Mouse (Mus musculus) stomach, embryonic 15.5 days (tissue): ENCODE results near the gene Slc25a5. TPM values are rescaled to one million over a fixed set of nuclear protein-coding genes. Genes with fewer than 3 reads are reported as not detected.
A peak's percentile ranks its signal among the peaks of the same experiment; 100 is the strongest.

ENCODE experiments used
- ATAC-seq: fragments of 200-750 bp; cut with Nextera tagmentation; 2 replicates; pipeline ENCODE4 v1.8.0; 2017; ENCODE audit warnings: low read depth, moderate number of reproducible peaks, moderate TSS enrichment; ENCODE audit not compliant: insufficient read depth, low FRiP score
- H3K27ac ChIP-seq: fragments of 300-500 bp; sonication (generic); 2 replicates; pipeline ENCODE4 v1.5.1; 2015; ENCODE audit warnings: mild to moderate bottlenecking, inconsistent platforms
- H3K27me3 ChIP-seq: fragments of 300-500 bp; sonication (generic); replicated peaks from 2 replicates; pipeline ENCODE4 v1.6.1; 2015; ENCODE audit warnings: inconsistent platforms
- H3K36me3 ChIP-seq: fragments of 300-500 bp; sonication (generic); 2 replicates; pipeline ENCODE4 v1.6.1; 2015; ENCODE audit warnings: inconsistent platforms
- H3K4me1 ChIP-seq: fragments of 300-500 bp; sonication (generic); 2 replicates; pipeline ENCODE4 v1.6.1; 2015; ENCODE audit warnings: inconsistent platforms
- H3K4me2 ChIP-seq: fragments of 300-500 bp; sonication (generic); 2 replicates; pipeline ENCODE4 v1.6.1; 2015; ENCODE audit warnings: mild to moderate bottlenecking, inconsistent platforms
- H3K4me3 ChIP-seq: fragments of 300-500 bp; sonication (generic); replicated peaks from 2 replicates; pipeline ENCODE4 v1.5.1; 2015; ENCODE audit warnings: inconsistent platforms
- H3K9ac ChIP-seq: fragments of 300-500 bp; sonication (generic); 2 replicates; pipeline ENCODE4 v1.6.1; 2015; ENCODE audit warnings: inconsistent platforms
- H3K9me3 ChIP-seq: fragments of 300-500 bp; sonication (generic); 2 replicates; pipeline ENCODE4 v1.6.1; 2016; ENCODE audit warnings: inconsistent platforms
- WGBS: fragments of 180-500 bp; shearing (Covaris S2); methylation state at CpG from one replicate; pipeline ENCODE4 v1.1.7; 2015; 5-methylcytosine and 5-hydroxymethylcytosine counted together
- polyA plus RNA-seq: library from polyadenylated mRNA; unstranded; fragments of >200 nt; fragmentation: Nextera tagmentation; extraction: Ambion mirVana; gene quantifications from 2 replicates; pipeline ENCODE4 v1.2.1, GENCODE M21; 2015

The Slc25a5 gene
- 736 and 754 TPM in 2 replicates for polyA plus RNA-seq

DNA sequence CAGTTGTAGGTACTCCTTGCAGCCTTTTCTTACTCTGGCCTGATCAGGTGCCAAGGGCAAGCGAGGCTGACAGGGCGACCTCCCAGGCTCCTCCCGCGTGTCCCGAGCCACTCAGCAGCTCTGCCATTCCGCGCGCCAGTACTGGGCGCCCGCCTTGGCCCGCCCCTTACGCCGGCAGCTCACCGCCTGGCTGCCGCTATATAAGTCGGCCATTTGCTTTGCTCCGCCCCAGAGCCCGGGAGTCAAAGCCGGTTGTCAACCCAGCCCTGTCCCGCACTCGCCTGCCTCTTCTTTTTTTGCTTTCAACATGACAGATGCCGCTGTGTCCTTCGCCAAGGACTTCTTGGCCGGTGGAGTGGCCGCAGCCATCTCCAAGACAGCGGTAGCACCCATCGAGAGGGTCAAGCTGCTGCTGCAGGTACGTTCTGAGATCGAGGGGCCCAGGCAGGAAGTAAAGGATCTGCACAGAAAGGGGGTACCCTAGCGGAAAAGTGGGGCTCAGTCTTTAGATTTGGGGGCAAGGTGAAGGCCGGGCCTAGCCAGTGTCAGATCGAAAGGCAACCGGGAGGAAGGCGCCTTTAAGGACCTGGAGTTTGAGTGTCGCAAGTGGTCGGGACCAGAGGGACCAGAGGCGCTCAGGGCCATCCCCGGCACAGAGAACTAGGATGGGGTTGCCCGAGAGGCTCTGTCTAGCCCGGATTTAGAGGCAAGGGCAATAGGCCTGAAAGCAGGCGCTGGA, at the start of gene Slc25a5:
TSS of gene Slc25a5 (plus strand) at position 228 of the 739 bp plus-strand sequence.
- peak; percentile 96 for ATAC-seq
- no peaks in the 10 kb centered on the region for H3K9me3 ChIP-seq
- peak within 1 kb of the TSS; percentile 81 for H3K27ac ChIP-seq
- no peaks in the 10 kb centered on the region for H3K4me1 ChIP-seq
- WGBS, result 20% methylated on average over 41 of the region's 41 CpGs
- H3K4me3 ChIP-seq, result peak within 1 kb of the TSS; percentile 59
- H3K4me2 ChIP-seq, result peak within 1 kb of the TSS; percentile 52
- H3K9ac ChIP-seq, result peak within 1 kb of the TSS; percentile 46; the same call in 1 of the 2 replicates
- H3K27me3 ChIP-seq, result no peaks in the 10 kb centered on the region
- peaks cover 3% of the 10 kb centered on the region; the same call in 1 of the 2 replicates for H3K36me3 ChIP-seq

DNA sequence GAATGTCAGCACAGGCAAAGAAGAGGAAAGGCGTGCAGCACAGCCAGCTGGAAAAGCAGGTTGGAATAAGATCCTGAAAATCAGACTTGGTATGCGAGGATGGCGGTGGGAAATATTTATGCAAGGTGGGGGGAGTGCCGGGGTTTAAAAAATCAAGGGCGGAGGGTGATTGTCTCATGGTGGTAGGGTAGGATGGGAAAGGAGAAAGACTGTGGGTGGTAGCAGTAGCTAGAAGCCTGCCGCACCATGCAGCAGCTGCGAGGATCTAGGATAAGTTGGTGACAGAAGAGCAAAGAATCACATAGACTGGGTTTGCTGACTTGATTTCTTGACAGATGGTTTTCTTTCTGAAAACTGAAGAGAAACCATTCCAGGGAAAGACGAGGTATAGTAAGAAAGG, 48.7 kb upstream of the Slc25a5 start:
- WGBS, result 77% methylated on average over 8 of the region's 8 CpGs
- no peak overlapping the region for H3K9ac ChIP-seq
- no peaks in the 10 kb centered on the region for H3K36me3 ChIP-seq
- no peaks in the 10 kb centered on the region for H3K27me3 ChIP-seq
- no peaks in the 10 kb centered on the region for H3K9me3 ChIP-seq
- no peak overlapping the region for H3K4me3 ChIP-seq
- H3K27ac ChIP-seq, result no peak overlapping the region
- no peak for ATAC-seq
- H3K4me1 ChIP-seq, result no peaks in the 10 kb centered on the region
- H3K4me2 ChIP-seq, result no peak overlapping the region

DNA sequence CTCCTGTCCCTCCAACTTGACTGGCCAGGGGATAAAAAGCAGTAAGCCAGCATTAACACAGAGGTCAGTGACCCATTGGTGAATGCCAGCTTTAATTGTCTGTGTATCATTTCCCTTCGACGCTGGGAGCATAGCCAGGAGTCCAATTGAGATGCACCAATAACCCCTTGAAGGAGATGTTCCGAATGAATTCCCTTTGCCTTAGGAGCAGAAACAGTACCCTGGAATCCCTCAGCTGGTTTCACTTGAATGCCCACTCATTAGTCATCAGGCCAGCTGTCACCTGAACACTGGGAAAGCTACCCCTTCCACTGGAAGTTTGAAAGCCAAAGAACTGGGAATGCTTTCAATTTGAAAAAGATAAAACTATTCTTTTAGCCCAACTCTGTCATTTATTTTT, 46.9 kb upstream of the Slc25a5 start:
- 65% methylated on average over 3 of the region's 3 CpGs for WGBS
- ATAC-seq, result no peak
- Histone ChIP-seq H3K4me3 (no peak overlapping the region), H3K36me3 (no peaks in the 10 kb centered on the region), H3K4me1 (no peaks in the 10 kb centered on the region), H3K4me2 (no peak overlapping the region), H3K9ac (no peak overlapping the region), H3K27ac (no peak overlapping the region), H3K27me3 (no peaks in the 10 kb centered on the region), H3K9me3 (no peaks in the 10 kb centered on the region)

DNA sequence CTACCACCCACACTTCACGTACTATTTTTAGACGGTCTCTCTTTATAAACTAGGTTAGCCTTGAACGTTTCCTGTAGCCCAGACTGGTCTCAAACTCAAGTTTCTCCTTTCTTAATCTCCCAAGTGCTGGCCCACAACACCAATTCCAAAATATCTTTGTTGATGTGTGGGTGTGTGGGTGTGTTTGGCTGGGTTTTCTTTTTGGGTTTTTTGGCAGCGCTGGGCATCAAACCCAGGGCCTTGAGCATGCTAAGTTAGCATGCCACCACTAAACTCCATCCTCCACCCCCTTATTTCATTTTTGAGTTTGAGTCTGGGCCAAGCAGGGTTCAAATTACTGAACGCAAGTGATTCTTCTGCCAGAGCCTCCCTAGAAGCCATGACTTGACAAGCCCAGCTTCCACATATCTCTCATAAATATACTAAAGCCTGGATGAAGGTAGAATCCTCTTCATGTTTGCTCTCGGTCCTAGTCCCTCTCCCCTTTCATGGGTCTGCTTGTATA, 46.1 kb upstream of the Slc25a5 start:
- no peak overlapping the region for H3K9ac ChIP-seq
- no peaks in the 10 kb centered on the region for H3K36me3 ChIP-seq
- ATAC-seq, result no peak
- 61% methylated on average over 6 of the region's 6 CpGs for WGBS
- no peak overlapping the region for H3K27ac ChIP-seq
- H3K4me1 ChIP-seq, result no peaks in the 10 kb centered on the region
- H3K27me3 ChIP-seq, result no peaks in the 10 kb centered on the region
- H3K9me3 ChIP-seq, result no peaks in the 10 kb centered on the region
- no peak overlapping the region for H3K4me2 ChIP-seq
- H3K4me3 ChIP-seq, result no peak overlapping the region

DNA sequence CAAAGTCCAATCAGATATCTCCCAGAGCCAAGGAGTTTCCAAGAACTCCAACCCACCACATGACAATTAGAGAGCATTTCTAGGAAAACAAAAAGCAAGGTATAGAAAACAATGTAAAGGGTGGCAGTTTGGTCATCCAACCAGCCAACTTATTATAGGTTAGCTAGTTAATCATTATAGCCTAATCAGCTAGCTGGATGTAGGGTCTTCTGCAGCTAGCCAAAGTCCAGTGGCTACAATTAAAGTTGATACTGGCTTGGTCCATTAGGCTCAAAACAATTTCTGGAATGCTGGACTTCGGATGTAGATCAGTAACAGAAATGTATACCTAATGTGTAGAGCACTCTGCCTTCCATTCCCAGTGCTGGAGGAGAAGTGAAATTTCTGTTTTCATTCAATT, 44.9 kb upstream of the Slc25a5 start:
- Histone ChIP-seq H3K4me1 (no peaks in the 10 kb centered on the region), H3K36me3 (no peaks in the 10 kb centered on the region), H3K27me3 (no peaks in the 10 kb centered on the region), H3K9ac (no peak overlapping the region), H3K4me3 (no peak overlapping the region), H3K27ac (no peak overlapping the region), H3K4me2 (no peak overlapping the region), H3K9me3 (no peaks in the 10 kb centered on the region)
- no peak for ATAC-seq
- WGBS, result 47% methylated on average over 1 of the region's 1 CpGs

DNA sequence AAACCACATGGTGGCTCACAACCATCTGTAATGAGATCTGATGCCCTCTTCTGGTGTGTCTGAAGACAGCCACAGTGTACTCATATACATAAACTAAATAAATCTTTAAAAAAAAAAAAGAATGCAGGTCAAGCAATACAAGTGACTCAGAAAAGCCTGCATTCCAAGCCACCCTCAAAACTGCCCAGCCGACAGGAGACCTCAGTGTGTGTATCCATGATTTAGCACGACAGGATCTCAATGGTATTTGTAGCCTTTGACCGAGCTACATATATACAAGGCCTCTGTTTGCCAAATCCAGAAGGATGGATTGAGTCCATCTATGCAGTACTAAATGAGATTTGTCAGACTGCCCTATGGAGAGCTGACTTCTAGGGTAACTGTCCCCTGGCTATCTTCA, 42.9 kb upstream of the Slc25a5 start:
- H3K4me1 ChIP-seq, result no peaks in the 10 kb centered on the region
- no peak for ATAC-seq
- no peak overlapping the region for H3K9ac ChIP-seq
- WGBS, result 90% methylated on average over 3 of the region's 3 CpGs
- no peaks in the 10 kb centered on the region for H3K9me3 ChIP-seq
- H3K36me3 ChIP-seq, result no peaks in the 10 kb centered on the region
- H3K4me3 ChIP-seq, result no peak overlapping the region
- H3K4me2 ChIP-seq, result no peak overlapping the region
- no peaks in the 10 kb centered on the region for H3K27me3 ChIP-seq
- H3K27ac ChIP-seq, result no peak overlapping the region

DNA sequence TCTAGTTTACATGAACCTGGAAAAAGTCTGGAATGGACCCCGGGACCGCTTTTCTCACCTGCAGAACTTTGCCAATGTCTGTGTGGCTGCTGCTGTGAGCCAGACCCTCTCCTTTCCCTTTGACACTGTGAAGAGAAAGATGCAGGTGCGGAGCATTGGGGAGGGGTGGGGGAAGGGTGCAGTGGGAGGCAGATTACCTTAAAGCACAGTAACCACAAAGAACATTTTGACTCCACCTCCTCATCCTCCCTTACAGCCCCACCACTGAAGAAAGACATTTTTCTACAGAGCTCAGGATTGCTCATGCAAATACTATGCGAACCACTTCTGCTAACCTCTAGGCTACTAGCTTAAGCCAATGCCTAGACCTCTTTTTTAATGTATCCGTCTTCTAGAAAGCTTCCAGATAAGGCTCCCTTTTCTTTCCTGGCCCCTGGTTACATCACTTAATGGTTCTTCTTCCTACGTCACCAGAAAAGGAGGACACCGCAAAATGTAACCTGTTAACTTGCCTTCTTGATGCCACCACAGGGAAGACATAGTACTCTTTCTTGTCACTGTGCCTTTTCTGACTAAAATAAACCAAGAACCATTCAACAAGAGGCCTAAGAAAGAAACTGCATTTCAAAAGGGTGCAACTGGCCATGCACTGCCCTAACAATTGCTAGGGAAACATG, 37.5 kb upstream of the Slc25a5 start:
- Histone ChIP-seq H3K36me3 (no peaks in the 10 kb centered on the region), H3K9ac (no peak overlapping the region), H3K27ac (no peak overlapping the region), H3K9me3 (no peaks in the 10 kb centered on the region), H3K4me3 (no peak overlapping the region), H3K4me1 (no peaks in the 10 kb centered on the region), H3K4me2 (no peak overlapping the region), H3K27me3 (no peaks in the 10 kb centered on the region)
- WGBS, result 74% methylated on average over 7 of the region's 7 CpGs
- ATAC-seq, result no peak

DNA sequence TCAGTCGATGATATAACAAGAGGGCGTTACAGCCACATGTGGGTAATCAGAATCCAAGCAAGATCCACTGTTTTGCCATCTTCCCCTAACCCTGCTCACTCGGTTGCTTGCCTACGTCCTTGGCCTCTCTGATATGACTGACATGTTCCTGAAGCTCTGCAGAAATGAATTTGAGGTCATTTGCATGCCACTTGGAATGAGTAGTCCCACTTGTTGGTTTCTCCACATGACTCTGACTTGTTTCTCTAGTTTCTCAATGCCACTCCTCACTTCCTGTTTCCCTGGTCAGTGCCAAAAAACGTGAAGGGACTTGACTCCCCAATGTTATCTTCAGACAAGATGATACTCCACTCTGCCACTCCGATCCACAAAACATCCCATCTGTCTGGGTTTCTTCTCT, 36.9 kb upstream of the Slc25a5 start:
- Histone ChIP-seq H3K9me3 (no peaks in the 10 kb centered on the region), H3K27ac (no peak overlapping the region), H3K9ac (no peak overlapping the region), H3K4me2 (no peak overlapping the region), H3K27me3 (no peaks in the 10 kb centered on the region), H3K4me1 (no peaks in the 10 kb centered on the region), H3K36me3 (no peaks in the 10 kb centered on the region), H3K4me3 (no peak overlapping the region)
- no peak for ATAC-seq
- WGBS, result 60% methylated on average over 6 of the region's 6 CpGs

DNA sequence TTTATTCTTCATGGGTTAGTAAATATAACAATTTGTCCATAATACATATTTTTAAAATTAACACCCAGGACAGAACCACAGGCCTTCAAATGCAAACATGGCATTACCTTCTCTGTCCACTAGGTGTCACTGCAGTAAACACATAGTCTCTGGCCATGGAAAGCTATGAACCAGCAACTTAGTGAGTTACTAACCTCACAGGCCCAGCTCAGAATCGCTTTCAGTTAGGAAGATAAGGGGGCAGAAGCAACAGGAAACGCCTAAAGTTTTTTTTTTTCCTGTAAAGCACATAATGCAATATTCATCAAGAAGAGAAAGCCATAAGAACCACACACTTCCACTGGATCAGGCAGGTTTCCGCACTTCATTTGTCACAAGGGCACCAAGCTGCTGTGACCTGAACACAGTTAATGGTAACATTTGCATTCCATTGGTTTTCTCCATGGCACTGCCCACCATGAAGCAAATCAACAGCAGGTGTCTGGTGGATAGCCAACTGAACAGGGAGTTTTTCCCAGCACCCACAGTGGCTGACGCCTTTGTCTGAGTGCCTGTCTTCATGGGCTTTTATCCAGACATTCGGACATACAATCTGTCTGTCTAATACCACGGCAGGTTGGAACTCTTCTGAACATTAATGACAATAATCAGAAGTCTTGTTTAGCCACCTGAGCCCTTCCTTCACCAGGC, 34.4 kb upstream of the Slc25a5 start:
- H3K4me3 ChIP-seq, result no peak overlapping the region

DNA sequence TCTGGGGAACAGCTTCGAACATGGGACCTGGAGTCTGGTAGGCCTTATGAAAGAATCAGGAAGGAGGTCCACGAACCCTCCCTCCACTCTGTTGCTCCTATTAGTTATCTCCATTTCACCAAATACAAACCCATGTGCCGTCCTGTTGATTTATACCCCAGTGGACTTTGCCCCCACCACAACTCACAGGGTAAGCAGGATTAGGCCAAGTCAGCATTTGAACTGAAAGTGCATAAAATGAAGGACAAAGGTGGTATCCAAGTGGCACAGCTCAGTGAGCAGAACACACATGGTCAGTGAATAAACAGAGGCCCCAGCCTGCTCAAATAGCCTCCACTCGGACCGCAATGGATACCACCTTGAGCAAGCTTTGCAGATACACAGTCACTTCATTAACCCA, 33.2 kb upstream of the Slc25a5 start:
- no peaks in the 10 kb centered on the region for H3K4me1 ChIP-seq
- H3K27me3 ChIP-seq, result no peaks in the 10 kb centered on the region
- peak; percentile 66; the same call in 1 of the 2 replicates for ATAC-seq
- 56% methylated on average over 5 of the region's 5 CpGs for WGBS
- no peak overlapping the region for H3K4me2 ChIP-seq
- no peak overlapping the region for H3K4me3 ChIP-seq
- no peaks in the 10 kb centered on the region for H3K36me3 ChIP-seq
- no peak overlapping the region for H3K27ac ChIP-seq
- H3K9me3 ChIP-seq, result no peaks in the 10 kb centered on the region
- H3K9ac ChIP-seq, result no peak overlapping the region

More for the DNA sequence above, 34.4 kb upstream of the Slc25a5 start:
- Histone ChIP-seq H3K4me1 (no peaks in the 10 kb centered on the region), H3K27me3 (no peaks in the 10 kb centered on the region), H3K27ac (no peak overlapping the region), H3K9ac (no peak overlapping the region), H3K36me3 (no peaks in the 10 kb centered on the region), H3K9me3 (no peaks in the 10 kb centered on the region), H3K4me2 (no peak overlapping the region)
- WGBS, result 58% methylated on average over 6 of the region's 6 CpGs
- ATAC-seq, result no peak

DNA sequence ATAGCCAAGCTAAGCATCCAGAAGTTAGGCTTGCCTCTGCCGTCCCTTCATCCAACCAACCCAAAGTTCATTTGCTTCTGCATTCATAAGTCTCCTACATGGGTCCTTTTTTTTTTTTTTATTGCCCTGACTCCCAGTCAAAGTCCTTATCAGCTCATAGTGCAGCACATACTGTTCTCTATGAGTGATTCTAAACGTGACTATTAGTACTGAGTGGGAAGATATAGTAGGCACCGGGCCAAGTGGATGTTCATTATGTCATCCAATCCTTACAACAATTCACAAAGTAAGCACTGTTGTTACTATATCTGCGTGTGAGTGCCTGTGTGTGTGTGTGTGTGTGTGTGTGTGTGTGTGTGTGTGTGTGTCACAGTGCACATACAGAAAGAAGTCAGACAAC, 32.6 kb upstream of the Slc25a5 start:
- H3K9ac ChIP-seq, result no peak overlapping the region
- no peak for ATAC-seq
- no peaks in the 10 kb centered on the region for H3K9me3 ChIP-seq
- H3K4me1 ChIP-seq, result no peaks in the 10 kb centered on the region
- no peak overlapping the region for H3K4me3 ChIP-seq
- WGBS, result 58% methylated on average over 4 of the region's 4 CpGs
- H3K4me2 ChIP-seq, result no peak overlapping the region
- no peak overlapping the region for H3K27ac ChIP-seq
- H3K27me3 ChIP-seq, result no peaks in the 10 kb centered on the region
- H3K36me3 ChIP-seq, result no peaks in the 10 kb centered on the region
